Mouse (Mus musculus): ENCODE results near the gene Golga4. TPM values are rescaled to one million over a fixed set of nuclear protein-coding genes. Genes with fewer than 3 reads are reported as not detected.

The Golga4 gene
- polyA plus RNA-seq, 1 experiment = 49.9 TPM

Other genes starting within 250 kb of the Golga4 start
- not detected in 2 replicates for gene Eomes, start 28.1 kb upstream of the Golga4 start, polyA plus RNA-seq (2012; ENCODE audit: insufficient read depth, insufficient read length, missing spikeins)
- gene Itga9, start 100.4 kb downstream of the Golga4 start, polyA plus RNA-seq (2012; ENCODE audit: insufficient read depth, insufficient read length, missing spikeins) = 2.3 and 2.7 TPM in 2 replicates